Mouse (Mus musculus): ENCODE measurements around the gene Bmp2. TPM values are rescaled to one million over a fixed set of nuclear protein-coding genes. Genes with fewer than 3 reads are reported as not detected.

Bmp2 gene
- 2.1 and 2.6 TPM in 2 replicates for polyA plus RNA-seq (2021; fragmentation: Nextera tagmentation)
- long read RNA-seq, experiment 1, transcript Bmp2-201 (3 exons, 3,555 nt): major isoform, 10 of 13 reads
- long read RNA-seq, experiment 1, partial matches to known transcripts: 1 of 13 reads
- long read RNA-seq, experiment 1, other reads (novel, unspliced or antisense): 2 of 13 reads
- long read RNA-seq, experiment 2, transcript Bmp2-201 (3 exons, 3,555 nt): major isoform, 33 of 44 reads
- long read RNA-seq, experiment 2, partial matches to known transcripts: 4 of 44 reads
- long read RNA-seq, experiment 2, other reads (novel, unspliced or antisense): 7 of 44 reads

GRCm38 (mm10) chr2:133552031-133552841 lies at the start of gene Bmp2:
Gene Bmp2, plus strand, starts transcription at chr2:133552159.

Small RNAs within 50 kb of the gene (microRNA-seq; reads per million reads assigned to microRNA genes)
- gene Mir3090: not detected

All from layer of hippocampus, adult 6 months (tissue).